Mouse (Mus musculus) ES-Bruce4 (cell line): ENCODE results near the gene Anks4b. TPM values are rescaled to one million over a fixed set of nuclear protein-coding genes. Genes with fewer than 3 reads are reported as not detected.

ENCODE experiments used
- H3K27ac ChIP-seq: 2 replicates; pipeline ENCODE4 v1.5.1; 2012; ENCODE audit warnings: low read length, inconsistent platforms; ENCODE audit not compliant: insufficient read depth
- H3K27me3 ChIP-seq: 2 replicates; pipeline ENCODE4 v1.6.1; 2012; ENCODE audit warnings: mild to moderate bottlenecking, low read length, inconsistent platforms; ENCODE audit not compliant: control insufficient read depth, poor library complexity, insufficient read depth, severe bottlenecking
- H3K36me3 ChIP-seq: 2 replicates; pipeline ENCODE4 v1.6.1; 2012; ENCODE audit warnings: inconsistent platforms, mild to moderate bottlenecking, low read length, moderate library complexity; ENCODE audit not compliant: control insufficient read depth, poor library complexity, insufficient read depth, severe bottlenecking
- H3K4me1 ChIP-seq: one replicate; pipeline ENCODE4 v1.8.1; 2011; ENCODE audit warnings: low read length; ENCODE audit not compliant: control insufficient read depth, insufficient read depth
- H3K4me3 ChIP-seq: 2 replicates; pipeline ENCODE4 v1.5.1; 2011; ENCODE audit warnings: low read depth, mild to moderate bottlenecking, low read length
- H3K9ac ChIP-seq: 2 replicates; pipeline ENCODE4 v1.6.1; 2012; ENCODE audit warnings: low read depth, mild to moderate bottlenecking, inconsistent platforms; ENCODE audit not compliant: poor library complexity, severe bottlenecking
- H3K9me3 ChIP-seq: replicated peaks from 2 replicates; pipeline ENCODE4 v1.6.1; 2012; ENCODE audit warnings: mild to moderate bottlenecking, low read length, inconsistent platforms; ENCODE audit not compliant: control insufficient read depth, poor library complexity, insufficient read depth, severe bottlenecking
- CTCF ChIP-seq: IDR thresholded peaks from one replicate; pipeline ENCODE4 v1.8.1; 2011; ENCODE audit warnings: low read depth, low read length
- EP300 ChIP-seq: IDR thresholded peaks from 2 replicates; pipeline ENCODE4 v1.6.1; 2011; ENCODE audit warnings: low read depth, low read length; ENCODE audit not compliant: insufficient read depth
- POLR2A ChIP-seq: IDR thresholded peaks from one replicate; pipeline ENCODE4 v1.8.1; 2011; ENCODE audit warnings: low read length; ENCODE audit not compliant: insufficient read depth
- polyA plus RNA-seq: library from polyadenylated mRNA; stranded (reverse); fragments of >200 nt; gene quantifications from 2 replicates; pipeline ENCODE4 v1.2.4, GENCODE M21; 2011; ENCODE audit warnings: low read depth; ENCODE audit not compliant: missing spikeins, insufficient read depth, insufficient read length

The Anks4b gene
- polyA plus RNA-seq, 1 experiment: not detected

GRCm38 (mm10) chr7:120163581-120164251 lies 9.9 kb upstream of the Anks4b start:
- Histone ChIP-seq H3K27me3 (no peaks in the 10 kb centered on the region), H3K4me3 (no peak overlapping the region), H3K36me3 (no peaks in the 10 kb centered on the region), H3K27ac (no peak overlapping the region), H3K9me3 (no peaks in the 10 kb centered on the region; the same call in 1 of the 2 replicates), H3K4me1 (no peaks in the 10 kb centered on the region), H3K9ac (no peak overlapping the region)
- no peak for TF ChIP-seq EP300
- TF ChIP-seq CTCF: no peak
- no peak for TF ChIP-seq POLR2A

DNA sequence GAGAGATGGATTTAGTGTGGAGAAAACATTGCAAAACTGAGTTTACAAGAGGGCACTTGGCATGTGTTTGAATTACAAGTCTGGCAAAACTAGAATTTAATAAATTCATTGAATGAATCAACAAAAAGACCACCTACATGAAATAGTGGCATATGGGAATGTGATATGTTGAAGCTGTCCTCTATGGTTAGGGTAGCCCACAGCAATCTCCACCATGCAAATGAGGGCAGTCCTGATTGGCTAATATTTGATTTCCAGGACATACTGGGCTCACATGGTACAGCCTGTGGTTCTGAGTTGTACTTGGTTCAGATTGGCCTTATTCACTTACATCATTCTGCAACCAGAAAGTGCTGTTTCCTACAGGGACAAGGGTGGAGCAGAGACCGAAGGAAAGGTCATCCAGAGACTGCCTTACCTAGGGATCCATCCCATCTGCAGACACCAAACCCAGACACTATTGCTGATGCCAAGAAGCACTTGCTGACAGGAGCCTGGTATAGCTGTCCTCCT lies 1.4 kb upstream of the Anks4b start:
- Histone ChIP-seq H3K9ac (no peak overlapping the region), H3K4me1 (peaks cover 2% of the 10 kb centered on the region), H3K36me3 (no peaks in the 10 kb centered on the region), H3K27ac (no peak overlapping the region), H3K27me3 (no peaks in the 10 kb centered on the region), H3K9me3 (no peaks in the 10 kb centered on the region), H3K4me3 (no peak overlapping the region)
- no peak for TF ChIP-seq CTCF
- no peak for TF ChIP-seq EP300
- no peak for TF ChIP-seq POLR2A

GRCm38 (mm10) chr7:120174723-120175504 lies 1.3 kb downstream of the Anks4b start:
- Histone ChIP-seq H3K27ac (no peak overlapping the region), H3K9me3 (no peaks in the 10 kb centered on the region), H3K36me3 (no peaks in the 10 kb centered on the region), H3K4me1 (peaks cover 2% of the 10 kb centered on the region), H3K9ac (no peak overlapping the region), H3K27me3 (no peaks in the 10 kb centered on the region), H3K4me3 (no peak overlapping the region)
- no peak for TF ChIP-seq CTCF
- no peak for TF ChIP-seq POLR2A

DNA sequence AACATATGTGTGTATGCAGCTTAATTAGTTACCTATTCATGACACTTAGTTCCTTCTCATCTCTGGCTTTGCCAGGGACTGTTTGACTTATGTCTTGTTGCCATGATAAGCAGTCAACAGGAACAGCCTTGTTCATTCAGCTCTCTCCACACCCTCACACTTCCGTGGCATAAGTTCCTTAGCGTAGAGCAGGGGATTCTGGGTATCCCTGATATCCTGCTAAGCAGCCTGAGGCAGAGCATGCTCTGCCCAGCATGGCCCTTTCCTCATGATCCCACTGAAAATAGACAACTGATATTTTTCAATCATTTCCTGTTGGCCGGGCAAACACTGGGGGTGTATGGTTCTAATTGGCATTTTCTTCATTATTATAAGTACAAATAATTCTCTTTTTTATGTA lies 4.0 kb downstream of the Anks4b start:
- Histone ChIP-seq H3K27ac (no peak overlapping the region), H3K9me3 (no peaks in the 10 kb centered on the region), H3K36me3 (no peaks in the 10 kb centered on the region), H3K27me3 (no peaks in the 10 kb centered on the region), H3K9ac (no peak overlapping the region), H3K4me1 (peaks cover 2% of the 10 kb centered on the region), H3K4me3 (no peak overlapping the region)
- TF ChIP-seq EP300 (no peak), CTCF (no peak), POLR2A (no peak)

DNA sequence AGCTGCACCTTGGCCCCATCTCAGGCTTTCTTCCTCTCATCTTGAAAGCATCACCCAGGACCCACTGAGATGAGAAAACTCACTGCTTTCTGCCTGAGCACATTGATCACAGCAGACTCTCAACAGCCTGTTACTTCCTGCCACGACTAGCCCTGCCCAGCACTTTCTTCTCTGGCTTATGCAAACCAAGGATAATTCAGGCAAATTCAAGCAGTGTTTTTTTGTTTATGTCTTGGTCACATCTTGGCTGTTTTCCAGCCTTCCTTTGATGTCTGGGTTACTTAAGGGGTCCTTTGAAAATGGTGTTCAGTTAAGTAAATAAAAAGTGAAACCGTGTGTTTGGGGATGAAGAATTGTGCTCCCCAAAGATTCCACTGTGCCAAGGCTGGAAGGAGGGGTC lies 5.3 kb downstream of the Anks4b start:
- no peak overlapping the region for H3K27ac ChIP-seq
- H3K27me3 ChIP-seq: no peaks in the 10 kb centered on the region
- H3K9me3 ChIP-seq: no peaks in the 10 kb centered on the region
- TF ChIP-seq CTCF (no peak), POLR2A (no peak), EP300 (no peak)
- no peak overlapping the region for H3K4me3 ChIP-seq
- no peak overlapping the region for H3K9ac ChIP-seq
- H3K4me1 ChIP-seq: peaks cover 2% of the 10 kb centered on the region
- H3K36me3 ChIP-seq: no peaks in the 10 kb centered on the region

- H3K27me3 ChIP-seq: no peaks in the 10 kb centered on the region; the same call in 1 of the 2 replicates
- H3K9ac ChIP-seq: no peak overlapping the region
- no peaks in the 10 kb centered on the region for H3K4me1 ChIP-seq
- H3K27ac ChIP-seq: no peak overlapping the region
- no peaks in the 10 kb centered on the region for H3K36me3 ChIP-seq
- no peak for TF ChIP-seq POLR2A
- H3K9me3 ChIP-seq: no peaks in the 10 kb centered on the region
- H3K4me3 ChIP-seq: no peak overlapping the region
Observed at GRCm38 (mm10) chr7:120180547-120180946, 6.9 kb downstream of the Anks4b start.
